Mouse (Mus musculus): ENCODE measurements around the gene Zfp451. TPM values are rescaled to one million over a fixed set of nuclear protein-coding genes. Genes with fewer than 3 reads are reported as not detected.
"Not testable (repeated sequence)": the region's sequence is repeated elsewhere in the genome, so short reads cannot be mapped to it uniquely, and the experiment has no call there.

The Zfp451 gene
- total and polyA plus RNA-seq, 3 experiments, result 15.8 to 281 (median 20.6) TPM

- TF ChIP-seq ZMIZ1 (IDR thresholded peaks at IDR 0.05; ENCODE audit: low read depth, low read length) (no peak), CHD1 (IDR thresholded peaks at IDR 0.05; ENCODE audit: low read depth, low read length) (no peak), ELF1 (IDR thresholded peaks at IDR 0.05; ENCODE audit: low read depth, low read length) (no peak), HCFC1 (IDR thresholded peaks at IDR 0.05; ENCODE audit: low read depth, low read length) (no peak), TBP (IDR thresholded peaks at IDR 0.05; ENCODE audit: low read depth, low read length) (no peak), E2F4 (IDR thresholded peaks at IDR 0.05; ENCODE audit: borderline replicate concordance, low read depth, low read length) (no peak), TCF12 (IDR thresholded peaks at IDR 0.05; ENCODE audit: low read depth, low read length) (no peak)
- Histone ChIP-seq H3K9me3 (replicated peaks; ENCODE audit: insufficient read depth, low read length) (no peaks in the 10 kb centered on the region), H3K27ac (ENCODE audit: control insufficient read depth, low read depth, low read length) (no peak overlapping the region), H3K9ac (ENCODE audit: control insufficient read depth, low read depth, low read length, poor library complexity, severe bottlenecking) (no peak overlapping the region), H3K36me3 (ENCODE audit: control insufficient read depth in 1 of 2, insufficient read depth in 2 of 2, low read length in 2 of 2) (peaks cover 4 to 24% of the 10 kb centered on the region in 2 experiments), H3K4me1 (ENCODE audit: control insufficient read depth in 1 of 2, insufficient read depth in 2 of 2, low read length in 2 of 2) (peaks cover 7 to 19% of the 10 kb centered on the region in 2 experiments), H3K79me2 (ENCODE audit: control insufficient read depth, insufficient read depth, low read length, poor library complexity) (peaks cover 57% of the 10 kb centered on the region), H3K27me3 (ENCODE audit: control insufficient read depth in 1 of 2, insufficient read depth in 2 of 2, low read length in 2 of 2) (no peaks in the 10 kb centered on the region), H3K4me3 (ENCODE audit: control insufficient read depth in 1 of 2, insufficient read depth in 1 of 2, low read depth in 2 of 2, low read length in 2 of 2) (no peak overlapping the region)
- DNase-seq (ENCODE audit: low read depth, low spot score), result no peak
Observed at GRCm38 (mm10) chr1:33754089-33754488, 60.3 kb downstream of the Zfp451 start.

- Histone ChIP-seq H3K27ac (ENCODE audit: control insufficient read depth, low read depth, low read length) (no peak overlapping the region), H3K4me1 (ENCODE audit: control insufficient read depth in 1 of 2, insufficient read depth in 2 of 2, low read length in 2 of 2) (peaks cover 5 to 13% of the 10 kb centered on the region in 2 experiments; a peak in 2 of 4 replicates), H3K79me2 (ENCODE audit: control insufficient read depth, insufficient read depth, low read length, poor library complexity) (peaks cover 40% of the 10 kb centered on the region), H3K9me3 (replicated peaks; ENCODE audit: insufficient read depth, low read length) (no peaks in the 10 kb centered on the region), H3K4me3 (ENCODE audit: control insufficient read depth in 1 of 2, insufficient read depth in 1 of 2, low read depth in 2 of 2, low read length in 2 of 2) (no peak overlapping the region), H3K9ac (ENCODE audit: control insufficient read depth, low read depth, low read length, poor library complexity, severe bottlenecking) (no peak overlapping the region), H3K27me3 (ENCODE audit: control insufficient read depth in 1 of 2, insufficient read depth in 2 of 2, low read length in 2 of 2) (no peaks in the 10 kb centered on the region), H3K36me3 (ENCODE audit: control insufficient read depth in 1 of 2, insufficient read depth in 2 of 2, low read length in 2 of 2) (peaks cover 11 to 15% of the 10 kb centered on the region in 2 experiments)
- DNase-seq (ENCODE audit: low read depth, low spot score), result no peak
- TF ChIP-seq SMC3 (IDR thresholded peaks at IDR 0.05; ENCODE audit: low read depth, low read length), result no peak
- no peak for TF ChIP-seq MYC (IDR thresholded peaks at IDR 0.05; ENCODE audit: low read depth, low read length)
- no peak for TF ChIP-seq NELFE (IDR thresholded peaks at IDR 0.05; ENCODE audit: low read depth, low read length)
- no peak for TF ChIP-seq ZKSCAN1 (IDR thresholded peaks at IDR 0.05; ENCODE audit: low read depth, low read length)
- no peak for TF ChIP-seq ZC3H11A (IDR thresholded peaks at IDR 0.05; ENCODE audit: low read depth, low read length)
- TF ChIP-seq ELF1 (IDR thresholded peaks at IDR 0.05; ENCODE audit: low read depth, low read length), result no peak
- no peak for TF ChIP-seq CHD2 (IDR thresholded peaks at IDR 0.05; ENCODE audit: low read length)
Observed at GRCm38 (mm10) chr1:33751283-33751682, 63.1 kb downstream of the Zfp451 start.

- Histone ChIP-seq H3K79me2 (ENCODE audit: control insufficient read depth, insufficient read depth, low read length, poor library complexity) (peaks cover 25% of the 10 kb centered on the region), H3K36me3 (ENCODE audit: control insufficient read depth in 1 of 2, insufficient read depth in 2 of 2, low read length in 2 of 2) (peaks cover 3 to 15% of the 10 kb centered on the region in 2 experiments)
- not testable (repeated sequence) for DNase-seq (ENCODE audit: low read depth, low spot score); H3K27me3 ChIP-seq (ENCODE audit: control insufficient read depth in 1 of 2, insufficient read depth in 2 of 2, low read length in 2 of 2); H3K27ac ChIP-seq (ENCODE audit: control insufficient read depth, low read depth, low read length); H3K4me1 ChIP-seq (ENCODE audit: control insufficient read depth in 1 of 2, insufficient read depth in 2 of 2, low read length in 2 of 2); H3K9ac ChIP-seq (ENCODE audit: control insufficient read depth, low read depth, low read length, poor library complexity, severe bottlenecking); H3K4me3 ChIP-seq (ENCODE audit: control insufficient read depth in 1 of 2, insufficient read depth in 1 of 2, low read depth in 2 of 2, low read length in 2 of 2); H3K9me3 ChIP-seq (replicated peaks; ENCODE audit: insufficient read depth, low read length)
- TF ChIP-seq ZNF384 (IDR thresholded peaks at IDR 0.05; ENCODE audit: low read depth, low read length), result peak; percentile 69
Observed at GRCm38 (mm10) chr1:33749709-33750108, 64.7 kb downstream of the Zfp451 start.
